Mouse (Mus musculus) layer of hippocampus, adult 18-20 months (tissue): ENCODE data around the gene Rnf10. TPM values are rescaled to one million over a fixed set of nuclear protein-coding genes. Genes with fewer than 3 reads are reported as not detected.
A peak's percentile ranks its signal among the peaks of the same experiment; 100 is the strongest.

Experiments
- DNase-seq, 2 experiments: peaks; one replicate each; pipeline ENCODE4 v3.0.0; 2022; ENCODE audit warnings: low spot score in 2 of 2
- total RNA-seq, 2 experiments: library from RNA; stranded (reverse); gene quantifications; 2 replicates each; pipeline ENCODE4 v1.2.3; 2021

Rnf10 gene
- total RNA-seq, 2 experiments from 2014 or later: 240 to 249 TPM

DNA sequence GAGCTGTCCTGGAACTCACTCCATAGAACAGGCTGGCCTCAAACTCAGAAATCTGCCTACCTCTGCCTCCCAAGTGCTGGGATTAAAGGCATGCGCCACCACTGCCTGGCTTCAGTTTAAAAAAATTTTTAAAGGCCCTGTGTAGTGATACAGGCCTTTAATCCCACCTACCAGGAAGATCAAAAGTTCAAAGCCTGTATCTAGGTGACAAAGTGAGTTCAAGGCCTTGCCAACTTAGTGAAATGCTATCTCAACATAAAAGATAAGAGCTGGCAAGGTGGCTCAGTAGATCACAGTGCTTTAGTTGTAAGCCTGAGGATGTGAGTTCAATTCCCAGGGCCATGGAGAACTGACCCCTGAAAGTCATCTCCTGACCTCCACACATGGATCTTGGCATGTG is 5.4 kb upstream of the Rnf10 start:
- DNase-seq: no peak

DNA sequence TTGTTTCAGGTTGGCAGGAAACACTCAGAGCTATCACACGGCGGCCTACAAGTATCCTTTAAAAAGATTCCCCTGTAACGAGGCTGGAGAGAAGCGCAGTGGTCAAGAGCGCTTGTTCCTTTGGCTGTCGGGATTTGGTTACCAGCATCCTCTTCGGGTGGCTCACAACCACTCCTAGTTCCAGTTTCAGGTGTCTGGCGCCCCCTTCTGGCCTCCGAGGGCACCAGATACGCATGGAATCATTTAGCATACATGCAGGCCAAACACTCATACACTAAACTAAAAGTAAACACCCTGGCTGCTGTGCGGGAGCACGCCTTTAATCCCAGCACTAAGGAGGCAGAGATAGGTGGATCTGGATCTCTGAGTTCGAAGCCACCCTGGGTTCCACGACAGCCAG is 3.3 kb upstream of the Rnf10 start:
- no peak for DNase-seq

DNA sequence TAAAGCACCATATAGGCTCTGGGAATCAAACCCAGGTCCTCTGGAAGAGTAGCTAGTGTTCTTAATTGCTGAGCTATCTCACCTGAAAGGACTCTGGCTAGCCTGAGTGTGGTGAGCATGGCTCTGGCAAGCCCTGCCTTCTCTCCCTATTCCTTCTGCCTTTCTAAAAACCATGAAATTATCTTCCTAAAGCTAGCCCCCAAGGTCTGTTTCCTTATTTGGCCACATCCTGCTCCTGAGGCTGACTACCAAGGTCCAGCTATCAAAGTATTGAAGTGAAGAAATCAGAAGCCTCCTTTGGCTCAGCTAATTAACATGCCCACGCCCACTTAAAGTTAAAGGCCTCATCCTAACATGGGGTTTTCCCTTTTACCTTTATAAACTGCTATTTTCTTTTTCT is 2.1 kb upstream of the Rnf10 start:
- DNase-seq: no peak

DNA sequence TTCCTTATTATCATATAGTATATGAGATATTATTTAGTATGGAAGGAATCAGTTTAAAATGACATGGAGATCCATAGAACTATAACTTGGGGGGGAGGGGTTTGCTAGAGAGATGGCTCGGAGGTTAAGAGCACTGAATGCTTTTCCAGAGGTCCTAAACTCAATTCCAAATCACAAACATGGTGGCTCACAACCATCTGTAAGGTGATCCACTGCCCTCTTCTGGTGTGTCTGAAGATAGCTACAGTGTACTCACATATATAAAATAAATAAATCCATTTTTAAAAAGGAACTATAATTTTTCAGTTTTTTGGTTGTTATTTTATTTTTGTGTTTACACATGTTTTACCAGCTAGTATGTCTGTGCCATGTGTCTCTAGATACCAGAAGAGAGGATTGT is 1.7 kb upstream of the Rnf10 start:
- DNase-seq: no peak

DNA sequence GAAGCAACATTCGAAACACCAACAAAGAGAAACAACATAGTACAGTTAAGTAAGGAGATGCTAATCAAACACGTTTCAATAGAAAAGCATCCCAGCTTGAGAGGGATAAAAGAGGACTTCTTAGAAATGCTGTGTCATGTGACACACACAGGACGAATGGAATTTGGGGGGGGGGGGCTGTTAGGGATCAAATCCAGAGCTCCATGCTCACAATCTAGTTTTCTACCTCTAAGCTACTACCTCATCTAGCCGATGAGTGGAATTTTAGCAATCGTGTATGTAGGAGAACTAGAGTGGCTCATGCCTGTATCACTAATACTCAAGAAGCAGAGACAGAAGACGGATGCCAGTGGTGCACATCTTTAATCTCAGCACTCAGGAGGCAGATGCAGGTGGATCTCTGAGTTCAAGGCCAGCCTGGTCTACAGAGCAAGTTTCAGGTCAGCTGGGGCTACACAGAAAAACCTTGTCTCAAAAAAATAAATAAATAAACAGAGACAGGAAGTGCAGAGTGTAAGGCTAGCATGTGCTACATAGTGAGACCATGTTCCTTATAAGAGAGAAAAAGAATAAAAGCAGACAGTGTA is 944 bp upstream of the Rnf10 start:
- no peak for DNase-seq

DNA sequence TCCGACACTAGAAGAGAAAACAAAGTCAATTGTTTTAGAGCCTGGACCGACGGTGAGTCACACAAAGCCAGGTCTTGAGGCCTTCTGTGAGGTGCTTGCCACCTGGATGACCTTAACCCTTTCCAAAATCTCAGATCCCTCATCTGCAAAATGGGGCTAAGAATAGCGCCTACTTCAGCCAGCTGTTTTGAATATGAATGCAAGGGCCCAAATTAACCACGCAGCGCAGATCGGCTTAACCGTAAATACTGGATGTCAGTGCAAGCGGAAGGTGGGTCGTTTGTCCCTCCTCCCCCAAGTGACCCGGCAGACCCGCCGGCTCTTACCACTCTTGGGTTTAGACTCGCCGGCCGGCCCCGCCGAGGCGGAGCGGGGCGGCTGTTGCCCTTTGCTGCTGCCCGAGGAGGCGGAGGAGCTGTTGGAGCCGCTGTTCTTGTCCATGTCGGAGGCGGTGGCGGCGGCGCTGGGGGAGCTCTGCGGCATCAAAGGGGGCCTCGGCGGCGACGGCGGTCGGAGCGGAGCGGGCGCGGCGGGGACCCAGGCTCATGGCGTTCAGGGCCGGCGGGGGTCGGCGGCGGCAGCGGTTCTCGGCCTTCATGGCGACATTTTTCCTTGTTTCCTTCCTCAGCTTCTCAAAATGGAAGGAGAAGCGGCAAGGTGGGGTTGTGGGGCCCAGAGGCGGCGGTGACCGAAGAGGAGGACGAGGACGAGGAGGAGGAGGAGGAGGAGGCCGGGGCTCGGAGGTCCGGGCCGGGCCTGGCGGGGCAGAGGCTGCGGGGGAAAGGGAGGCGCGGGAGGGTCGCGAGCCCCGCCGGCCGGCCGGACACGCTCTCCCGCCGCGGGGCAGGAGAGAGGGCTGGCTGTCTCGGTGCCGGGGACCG is 527 bp downstream of the Rnf10 start:
- no peak for DNase-seq

DNA sequence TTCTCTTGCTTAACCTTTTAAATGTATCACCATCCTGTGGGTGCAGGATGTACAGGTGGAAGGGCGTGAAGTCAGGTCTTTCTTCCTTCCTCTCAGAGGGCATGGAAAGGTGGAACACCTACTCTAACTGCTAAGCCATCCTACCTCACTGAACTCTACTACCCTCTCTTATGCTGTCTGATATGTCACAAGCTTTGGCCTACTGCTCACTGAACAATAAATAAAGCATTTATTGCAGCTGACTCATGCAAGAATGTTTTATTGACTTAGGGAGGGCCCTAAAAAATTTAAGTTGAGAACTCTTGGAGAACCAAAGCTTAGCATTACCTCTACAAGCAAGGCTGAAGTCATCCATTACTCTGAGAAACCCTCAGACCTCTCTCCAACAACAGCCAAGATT is 2.7 kb downstream of the Rnf10 start:
- DNase-seq: no peak

DNA sequence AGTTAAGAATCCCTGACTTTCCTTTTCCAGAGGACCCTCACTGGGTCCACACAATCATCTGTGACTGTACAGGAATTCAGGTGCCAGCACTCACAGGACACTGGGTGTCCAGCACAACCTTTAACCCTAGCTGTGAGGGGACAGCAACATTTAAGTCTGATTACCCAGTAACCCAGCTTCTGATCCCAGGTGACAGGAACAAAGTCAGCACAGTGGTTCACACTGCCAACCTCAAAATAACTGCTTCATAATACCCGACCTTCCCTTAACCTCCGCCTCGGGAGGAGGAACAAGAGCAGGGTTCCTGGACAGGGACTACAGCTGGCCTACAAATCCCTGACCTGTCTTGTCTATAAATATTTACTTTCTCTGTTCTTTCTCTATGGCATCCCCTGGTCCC is 4.4 kb downstream of the Rnf10 start:
- no peak for DNase-seq

DNA sequence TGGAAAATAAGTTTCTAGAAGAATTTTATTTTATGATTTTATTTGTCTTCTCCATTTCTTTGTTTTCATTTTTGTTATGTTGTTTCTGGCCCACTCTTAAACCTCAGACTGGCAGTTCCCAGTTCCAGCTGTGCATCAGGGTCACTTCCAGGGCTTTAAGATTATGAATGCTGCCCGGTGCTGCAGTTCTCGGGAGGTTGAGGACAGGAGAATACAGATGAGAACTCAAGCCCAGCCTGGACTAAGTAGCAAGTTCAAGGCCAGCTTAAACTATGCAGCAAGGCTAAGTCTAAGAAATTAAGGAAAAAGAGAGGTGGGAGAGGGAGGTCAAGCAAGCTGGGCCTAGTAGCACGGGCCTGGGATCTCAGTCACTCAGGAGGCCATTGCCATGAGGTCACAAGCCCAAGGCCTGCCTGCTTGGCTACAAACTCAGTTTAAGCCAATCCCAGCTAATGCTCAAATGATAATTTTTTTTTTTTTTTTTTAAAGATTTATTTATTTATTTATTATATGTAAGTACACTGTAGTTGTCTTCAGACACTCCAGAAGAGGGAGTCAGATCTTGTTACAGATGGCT is 5.1 kb downstream of the Rnf10 start:
- no peak for DNase-seq

DNA sequence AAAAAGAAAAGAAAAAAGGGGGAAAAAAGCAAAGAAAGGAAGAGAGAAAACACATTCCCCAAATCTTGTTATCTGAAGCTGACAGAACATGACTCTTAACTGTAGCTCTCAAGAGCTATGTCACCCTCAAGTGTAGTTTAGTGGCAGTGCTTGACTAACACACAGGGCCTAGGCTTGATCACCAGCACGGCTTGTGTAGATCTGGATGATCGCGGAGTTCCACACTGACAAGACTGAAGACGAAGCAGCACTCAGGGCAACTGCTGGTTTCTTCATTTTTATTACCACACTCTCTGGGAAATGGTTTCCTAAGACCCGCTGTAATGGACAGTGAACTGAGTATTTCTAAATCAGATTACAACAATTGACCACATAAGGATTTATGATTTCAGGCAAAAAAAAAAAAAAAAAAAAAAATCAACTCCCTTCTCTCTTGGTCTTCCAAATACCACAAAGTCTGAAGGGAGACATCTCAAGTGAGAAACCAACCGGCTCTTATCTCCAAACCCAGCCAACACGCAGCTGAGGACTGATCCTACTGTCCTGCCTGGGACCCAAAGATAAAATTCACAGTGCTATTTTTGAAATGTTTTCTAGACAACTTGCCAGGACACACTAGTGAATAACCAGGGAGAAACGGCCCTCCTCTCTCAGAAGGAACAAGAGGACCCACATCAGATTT is 5.8 kb downstream of the Rnf10 start:
- no peak for DNase-seq

DNA sequence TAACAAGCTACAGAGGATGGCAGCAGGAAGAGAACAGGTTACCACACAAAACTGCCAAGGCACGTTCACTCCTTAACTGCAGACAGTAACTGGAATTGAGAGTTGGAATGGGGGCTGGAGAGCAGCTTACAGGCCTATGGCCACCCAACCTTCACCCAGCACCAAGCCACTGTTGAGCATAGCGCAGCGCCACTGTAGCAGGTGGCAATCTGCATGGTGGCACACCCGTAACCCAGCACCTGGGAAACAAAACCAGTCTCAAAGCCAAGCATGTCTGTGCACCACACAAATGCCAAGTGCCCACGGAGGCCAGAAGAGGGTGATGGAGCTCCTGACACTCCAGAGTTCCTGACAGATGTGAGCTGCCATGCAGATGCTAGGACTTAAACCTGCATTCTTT is 6.4 kb downstream of the Rnf10 start:
- no peak for DNase-seq

DNA sequence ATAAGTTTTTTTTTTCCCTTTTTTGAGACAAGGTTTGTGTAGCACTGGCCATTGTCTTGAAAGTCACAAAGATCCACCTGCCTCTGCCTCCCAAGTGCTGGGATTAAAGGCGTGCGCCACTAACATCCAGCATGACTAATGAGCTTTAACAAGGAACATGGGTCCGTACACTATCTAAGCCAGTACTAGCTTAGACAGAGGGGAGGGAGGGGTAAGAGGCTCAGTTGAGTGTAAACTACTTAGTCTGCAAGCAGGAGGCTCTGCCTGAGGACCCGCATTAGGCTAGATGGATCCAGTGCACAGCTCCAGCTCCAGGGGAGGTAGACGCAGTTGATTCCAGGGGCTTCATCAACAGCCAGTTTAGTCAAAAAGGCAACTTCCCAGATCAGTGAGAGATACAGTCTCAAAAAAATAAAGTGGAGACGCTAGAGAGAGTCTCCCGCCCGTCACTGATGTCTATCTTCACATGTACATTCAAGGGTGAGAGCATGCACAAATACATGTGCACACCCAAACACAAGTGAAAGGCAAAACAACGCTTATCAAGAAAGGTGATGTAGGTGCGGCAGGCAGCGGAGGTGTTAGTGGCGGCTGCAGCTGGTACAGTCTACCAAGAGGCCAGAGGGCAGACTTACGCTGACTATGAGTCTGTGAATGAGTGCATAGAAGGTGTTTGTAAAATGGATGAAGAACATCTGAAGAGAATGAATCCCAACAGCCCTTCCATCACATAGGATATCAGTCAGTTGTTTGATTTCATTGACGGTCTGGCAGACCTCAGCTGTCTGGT is 10.0 kb downstream of the Rnf10 start:
- no peak for DNase-seq

DNA sequence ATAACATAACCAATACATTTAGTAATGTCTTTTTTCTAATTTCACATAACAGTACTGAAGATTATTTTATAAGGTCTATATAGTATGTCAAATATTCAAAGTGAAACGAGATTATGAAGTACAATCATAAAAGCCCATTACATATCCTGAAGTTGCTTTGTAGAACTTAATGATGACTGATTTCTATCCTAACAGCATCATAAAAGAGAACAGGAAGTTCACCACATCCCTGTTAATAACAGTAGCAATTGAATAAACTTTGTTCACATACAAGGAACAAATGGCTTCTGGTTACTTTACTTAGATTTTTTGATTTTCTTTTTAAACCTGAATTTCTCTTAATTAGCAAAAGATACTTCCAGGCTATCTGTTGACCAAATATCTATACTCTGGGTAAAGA is 10.8 kb downstream of the Rnf10 start:
- no peak for DNase-seq

DNA sequence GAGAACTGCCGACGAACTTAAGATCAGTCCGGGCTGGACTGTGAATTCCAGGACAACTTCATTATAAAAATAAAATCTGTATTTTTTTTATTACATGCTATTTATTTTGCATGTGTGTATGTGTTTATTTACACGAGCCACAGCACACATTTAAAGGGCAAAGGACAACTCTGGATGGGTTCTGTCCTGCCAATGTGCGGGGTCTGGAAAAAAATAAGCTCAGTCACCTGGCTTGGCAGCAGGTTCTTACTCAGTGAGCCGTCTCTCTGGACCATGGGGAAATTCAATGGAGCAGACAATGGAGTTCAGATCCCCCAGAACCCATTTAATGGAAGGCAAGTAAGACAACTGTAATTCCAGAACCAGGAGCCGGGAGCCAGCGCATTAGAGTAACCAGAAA is 11.6 kb downstream of the Rnf10 start:
- no peak for DNase-seq

DNA sequence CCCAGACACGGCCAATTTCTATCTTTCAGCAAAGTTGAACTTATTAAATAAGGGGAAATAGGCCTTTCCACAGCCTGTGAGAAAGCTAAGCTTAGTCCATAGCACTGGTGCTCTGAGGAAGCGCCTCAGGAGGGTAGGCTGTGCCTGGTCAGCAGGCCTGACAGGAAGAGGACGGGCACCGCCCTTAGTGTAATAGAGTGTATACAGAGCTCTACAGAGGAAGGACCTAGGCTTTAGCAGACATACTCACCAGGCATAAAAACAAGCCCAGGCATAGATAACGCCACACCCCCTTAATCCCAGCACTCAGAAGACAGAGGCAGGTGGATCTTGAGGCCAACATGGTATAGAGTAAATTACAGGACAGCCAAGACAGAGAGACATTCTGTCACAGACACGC is 12.3 kb downstream of the Rnf10 start:
- no peak for DNase-seq

DNA sequence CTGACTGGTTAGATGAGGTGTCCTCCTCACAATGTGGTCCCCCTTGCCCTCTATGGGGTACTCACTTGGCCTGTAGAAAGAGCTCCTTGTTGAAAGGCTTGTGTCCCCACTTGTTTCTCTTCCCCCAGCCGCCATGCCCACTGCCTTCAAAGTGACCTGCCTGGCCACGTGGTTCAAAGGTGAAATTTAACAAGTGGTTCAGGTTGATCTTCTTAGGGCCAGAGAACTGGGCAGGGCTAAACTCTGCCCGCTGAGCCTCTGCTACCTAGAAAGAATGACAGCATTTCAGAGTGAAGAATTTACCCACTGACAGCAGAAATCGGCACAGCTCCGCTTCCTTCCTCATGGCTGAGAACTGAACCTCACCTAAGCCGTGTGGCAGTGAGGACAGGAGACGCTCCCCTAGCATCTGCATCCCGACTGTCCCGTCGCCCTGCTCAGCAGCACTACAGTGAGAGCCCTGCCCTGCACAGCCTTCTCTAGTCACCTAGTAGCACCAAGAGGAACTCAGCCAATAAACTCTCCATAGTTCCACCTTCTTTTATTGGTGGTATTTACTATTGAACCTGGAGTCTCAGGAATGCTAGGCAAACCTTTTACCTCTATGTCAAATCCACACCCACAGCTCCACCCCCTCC is 15.7 kb downstream of the Rnf10 start:
- DNase-seq: no peak

DNA sequence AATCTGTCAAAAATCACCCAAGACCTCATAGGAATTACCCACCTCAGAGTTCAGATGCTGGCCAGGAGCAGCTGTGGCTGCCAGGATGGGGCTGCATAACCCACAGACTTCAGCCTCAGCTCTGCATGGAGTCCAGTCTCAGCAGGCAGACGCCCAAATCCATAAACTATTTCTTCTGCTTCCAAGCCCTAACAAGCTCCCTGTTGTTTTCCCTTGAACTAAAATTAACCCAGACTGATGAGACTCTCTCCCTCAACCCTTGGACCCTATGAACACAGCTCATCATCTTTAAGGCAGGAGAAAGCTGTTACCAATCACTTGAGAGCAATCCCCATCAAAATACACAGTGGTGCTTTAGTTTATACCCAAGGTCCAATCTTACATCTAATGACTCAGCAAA is 17.2 kb downstream of the Rnf10 start:
- DNase-seq: no peak

DNA sequence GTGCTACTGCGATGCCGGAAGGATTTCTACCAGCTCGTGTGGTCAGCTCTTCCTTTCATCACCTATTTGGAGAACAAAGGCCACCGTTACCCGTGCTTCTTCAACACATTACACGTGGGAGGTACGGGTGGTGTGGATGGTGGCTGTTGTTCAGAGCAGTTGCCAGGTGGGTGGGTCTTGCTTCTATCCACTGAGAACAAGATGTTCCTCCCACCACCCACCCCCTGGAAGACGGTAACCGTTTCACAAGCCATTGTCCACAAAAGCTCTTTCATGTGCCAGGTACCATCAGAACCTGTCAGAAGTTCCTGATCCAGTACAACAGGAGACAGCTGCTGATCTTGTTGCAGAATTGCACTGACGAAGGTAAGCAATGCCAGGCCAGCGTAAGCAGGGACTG is 32.5 kb downstream of the Rnf10 start:
- peak in 1 of 2 experiments; percentile 65 for DNase-seq

DNA sequence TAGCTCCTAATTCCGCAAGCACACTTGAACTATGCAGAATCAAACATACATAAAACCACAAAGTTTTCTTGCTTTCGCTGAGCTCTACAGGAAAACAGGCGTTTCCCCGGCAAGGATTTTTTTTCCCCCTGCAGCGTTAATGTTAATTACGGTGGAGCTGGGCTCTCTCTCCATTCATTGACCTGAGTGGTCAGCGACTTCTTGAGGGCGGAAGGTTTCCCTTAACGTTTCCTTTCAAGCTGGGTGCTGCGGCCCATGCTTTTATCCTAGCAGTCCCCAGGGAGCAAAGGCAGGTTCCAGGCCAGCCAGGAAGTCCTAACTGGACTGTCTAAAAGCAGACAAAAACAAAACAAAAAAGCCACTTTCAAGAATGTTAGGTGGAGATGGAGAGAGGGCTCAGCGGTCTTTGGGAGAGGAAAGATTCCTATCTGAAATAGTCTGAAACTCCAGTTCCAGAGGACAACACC is 33.9 kb downstream of the Rnf10 start:
- no peak for DNase-seq
